Mouse (Mus musculus) cerebellum, adult 2 months (tissue): Measurements from ENCODE around the gene Fastkd5. TPM values are rescaled to one million over a fixed set of nuclear protein-coding genes. Genes with fewer than 3 reads are reported as not detected.

ENCODE experiments used
- DNase-seq, 2 experiments: peaks; one replicate each; pipeline ENCODE4 v3.0.0; 2021
- H3K27ac ChIP-seq: fragments of 200-500 bp; 2 replicates; pipeline ENCODE4 v1.5.1; 2012; ENCODE audit warnings: low read length, control low read depth, inconsistent platforms; ENCODE audit not compliant: insufficient read depth
- H3K27me3 ChIP-seq: fragments of 200-500 bp; 2 replicates; pipeline ENCODE4 v1.6.1; 2012; ENCODE audit warnings: inconsistent platforms, mild to moderate bottlenecking, low read length, moderate library complexity; ENCODE audit not compliant: control insufficient read depth, insufficient read depth
- H3K4me1 ChIP-seq: fragments of 200-500 bp; 2 replicates; pipeline ENCODE4 v1.6.1; 2011; ENCODE audit warnings: low read length; ENCODE audit not compliant: control insufficient read depth, insufficient read depth
- H3K4me3 ChIP-seq: fragments of 200-500 bp; replicated peaks from 2 replicates; pipeline ENCODE3; 2011; ENCODE audit warnings: mild to moderate bottlenecking, low read depth, low read length, control low read depth; ENCODE audit not compliant: insufficient read depth
- CTCF ChIP-seq: fragments of 200-500 bp; IDR thresholded peaks from 2 replicates; pipeline ENCODE4 v1.5.1; 2011; ENCODE audit warnings: low read depth, mild to moderate bottlenecking, control low read depth, low read length, moderate library complexity, borderline replicate concordance; ENCODE audit not compliant: insufficient read depth
- POLR2A ChIP-seq: fragments of 200-500 bp; IDR thresholded peaks from 2 replicates; pipeline ENCODE4 v1.6.1; 2011; ENCODE audit warnings: low read length, control low read depth, borderline replicate concordance; ENCODE audit not compliant: insufficient read depth
- WGBS: fragments of 180-500 bp; shearing (Covaris S2); methylation state at CpG from one replicate; pipeline ENCODE4 v1.1.7; 2018; 5-methylcytosine and 5-hydroxymethylcytosine counted together
- polyA plus RNA-seq: library from polyadenylated mRNA; depleted of rRNA; stranded (reverse); fragments of >200 nt; gene quantifications from 2 replicates; pipeline ENCODE4 v1.2.3, GENCODE M21; 2012

Gene Fastkd5
- polyA plus RNA-seq, 1 experiment, result 5.7 TPM

DNA sequence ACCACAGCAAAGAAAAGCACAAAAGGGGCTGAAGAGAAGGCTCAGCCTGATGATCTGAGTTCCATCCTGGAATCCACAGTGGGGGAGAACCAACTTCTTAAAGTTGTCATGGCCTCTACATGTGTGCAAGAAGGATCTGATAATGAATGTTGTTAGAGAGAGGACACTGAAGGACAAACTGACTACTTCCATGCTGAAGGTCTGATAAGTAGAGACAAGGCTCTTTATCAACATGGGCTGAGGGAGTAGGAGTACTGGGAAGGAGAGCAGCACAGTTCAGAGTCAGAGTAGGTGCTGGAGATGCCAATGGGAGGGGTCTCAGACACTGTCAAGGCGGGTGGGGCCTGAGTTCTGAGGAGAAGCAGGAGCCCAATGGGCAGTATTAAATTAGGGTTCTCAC lies 34.2 kb downstream of the Fastkd5 start:
- DNase-seq, result no peak
- Histone ChIP-seq H3K4me1 (no peaks in the 10 kb centered on the region), H3K4me3 (no peak overlapping the region), H3K27ac (no peak overlapping the region), H3K27me3 (no peaks in the 10 kb centered on the region)
- no peak for TF ChIP-seq CTCF
- 93% methylated on average over 1 of the region's 1 CpGs for WGBS

DNA sequence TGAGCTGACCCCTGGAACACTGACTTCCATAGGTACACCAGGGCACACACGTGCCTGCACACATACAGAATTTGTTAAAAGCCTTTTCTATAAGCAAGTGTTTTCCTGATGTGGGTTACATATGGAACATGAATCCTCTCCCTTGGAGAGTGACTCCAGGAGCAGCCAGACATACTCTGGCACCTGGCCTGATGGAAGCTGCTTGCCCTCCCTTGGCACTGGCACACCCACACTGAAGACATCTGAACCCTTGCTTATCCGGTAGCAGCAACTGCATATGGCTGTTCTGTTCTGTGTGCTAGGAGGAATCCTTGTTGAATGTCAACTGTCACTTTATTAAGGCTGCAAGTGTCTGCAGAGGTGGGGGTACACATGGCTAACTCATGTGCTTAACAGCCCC lies 38.8 kb downstream of the Fastkd5 start:
- no peak overlapping the region for H3K27ac ChIP-seq
- no peak for TF ChIP-seq POLR2A
- TF ChIP-seq CTCF, result no peak
- H3K4me3 ChIP-seq, result no peak overlapping the region
- 66% methylated on average over 2 of the region's 2 CpGs for WGBS
- H3K27me3 ChIP-seq, result no peaks in the 10 kb centered on the region
- H3K4me1 ChIP-seq, result no peaks in the 10 kb centered on the region
- DNase-seq, result no peak

DNA sequence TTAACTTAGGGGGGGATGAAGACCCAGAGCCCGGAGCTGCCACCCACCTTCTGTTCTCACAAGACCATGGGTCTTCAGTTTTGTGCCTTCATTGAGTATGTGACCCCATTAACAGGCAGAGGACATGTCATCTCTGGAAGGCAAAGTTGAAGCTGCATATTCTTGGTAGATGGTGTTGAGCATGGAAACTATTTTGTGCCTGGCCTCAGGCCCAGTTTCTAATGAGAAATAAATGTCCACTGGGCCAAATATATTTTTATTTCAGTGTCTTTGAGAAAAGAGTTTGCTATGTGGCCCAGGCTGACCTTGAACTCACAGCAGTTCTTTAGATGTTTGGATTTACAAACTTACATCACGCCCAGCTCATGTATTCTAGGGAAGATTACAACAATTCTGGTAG lies 40.1 kb downstream of the Fastkd5 start:
- Histone ChIP-seq H3K4me1 (no peaks in the 10 kb centered on the region), H3K4me3 (no peak overlapping the region), H3K27ac (no peak overlapping the region), H3K27me3 (no peaks in the 10 kb centered on the region)
- 96% methylated on average over 2 of the region's 2 CpGs for WGBS
- DNase-seq, result no peak
- no peak for TF ChIP-seq CTCF
- no peak for TF ChIP-seq POLR2A

DNA sequence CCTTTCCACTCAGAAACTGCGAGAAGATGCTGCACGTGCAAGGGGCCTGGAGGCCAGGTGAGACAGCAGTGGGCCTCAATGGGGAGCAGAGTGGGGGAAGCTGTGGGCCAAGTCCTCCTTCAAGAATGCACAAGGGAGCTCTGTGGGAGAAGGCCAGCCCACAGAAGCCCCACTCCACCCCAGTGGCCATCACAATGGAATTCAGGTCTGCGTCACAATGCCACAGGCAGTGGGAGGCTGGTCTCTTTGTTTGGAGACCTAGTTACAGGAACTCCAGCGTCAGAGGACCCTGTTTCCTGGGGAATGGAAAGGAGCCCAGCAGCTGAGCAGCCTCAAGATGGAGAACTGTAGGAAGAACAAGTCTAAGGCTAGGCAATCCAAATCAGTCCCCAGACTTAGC lies 40.7 kb downstream of the Fastkd5 start:
- WGBS, result 27% methylated on average over 4 of the region's 4 CpGs
- DNase-seq, result no peak
- no peak for TF ChIP-seq POLR2A
- no peak for TF ChIP-seq CTCF

DNA sequence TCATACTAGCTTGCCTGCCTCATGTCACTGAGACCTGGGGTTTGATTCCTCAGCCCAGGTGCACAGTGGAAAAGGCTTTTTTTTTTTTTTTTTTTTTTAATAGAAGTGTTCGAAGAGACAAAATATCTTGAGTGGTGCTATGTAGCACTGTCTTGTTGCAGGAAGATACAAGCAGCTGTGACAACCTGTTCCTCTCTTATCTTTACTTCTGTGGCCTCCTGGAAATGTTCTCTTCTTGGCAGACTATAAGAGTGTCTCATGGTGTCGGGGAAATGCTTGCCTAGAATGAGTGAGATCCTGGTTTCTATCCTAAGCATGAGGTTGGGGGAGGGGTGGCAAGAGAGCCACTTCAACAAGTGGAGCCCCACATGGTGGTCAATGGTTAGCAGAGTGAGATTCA lies 41.5 kb downstream of the Fastkd5 start:
- Histone ChIP-seq H3K4me1 (no peaks in the 10 kb centered on the region), H3K27me3 (no peaks in the 10 kb centered on the region), H3K4me3 (no peak overlapping the region), H3K27ac (no peak overlapping the region)
- no peak for TF ChIP-seq POLR2A
- TF ChIP-seq CTCF, result no peak
- no peak for DNase-seq
- 76% methylated on average over 2 of the region's 2 CpGs for WGBS

More for the DNA sequence above, 40.7 kb downstream of the Fastkd5 start:
- no peak overlapping the region for H3K27ac ChIP-seq
- H3K4me3 ChIP-seq, result no peak overlapping the region
- H3K27me3 ChIP-seq, result no peaks in the 10 kb centered on the region
- H3K4me1 ChIP-seq, result no peaks in the 10 kb centered on the region

DNA sequence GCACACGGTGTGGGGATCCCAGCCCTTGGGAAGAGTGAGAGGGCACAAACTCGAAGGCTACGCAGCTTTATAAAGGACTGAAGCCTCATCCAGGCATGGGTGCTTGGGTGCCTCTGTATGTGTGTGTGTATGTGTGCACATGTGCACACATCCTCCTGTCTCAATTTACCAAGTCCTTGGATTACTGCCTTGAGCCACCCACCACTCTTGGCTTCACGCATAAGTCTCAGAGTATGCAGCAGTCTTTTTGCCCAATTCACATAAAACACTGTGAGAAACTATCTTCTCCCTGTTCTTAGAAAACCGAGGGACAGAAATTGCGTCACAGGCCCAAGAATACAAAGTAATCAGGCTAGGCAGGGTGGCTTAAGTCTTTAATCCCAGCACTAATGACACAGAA lies 43.8 kb downstream of the Fastkd5 start:
- Histone ChIP-seq H3K4me3 (no peak overlapping the region), H3K27me3 (no peaks in the 10 kb centered on the region), H3K4me1 (peaks cover 3% of the 10 kb centered on the region; the same call in 1 of the 2 replicates), H3K27ac (no peak overlapping the region)
- TF ChIP-seq CTCF (no peak), POLR2A (no peak)
- DNase-seq, result no peak
- 87% methylated on average over 6 of the region's 6 CpGs for WGBS

DNA sequence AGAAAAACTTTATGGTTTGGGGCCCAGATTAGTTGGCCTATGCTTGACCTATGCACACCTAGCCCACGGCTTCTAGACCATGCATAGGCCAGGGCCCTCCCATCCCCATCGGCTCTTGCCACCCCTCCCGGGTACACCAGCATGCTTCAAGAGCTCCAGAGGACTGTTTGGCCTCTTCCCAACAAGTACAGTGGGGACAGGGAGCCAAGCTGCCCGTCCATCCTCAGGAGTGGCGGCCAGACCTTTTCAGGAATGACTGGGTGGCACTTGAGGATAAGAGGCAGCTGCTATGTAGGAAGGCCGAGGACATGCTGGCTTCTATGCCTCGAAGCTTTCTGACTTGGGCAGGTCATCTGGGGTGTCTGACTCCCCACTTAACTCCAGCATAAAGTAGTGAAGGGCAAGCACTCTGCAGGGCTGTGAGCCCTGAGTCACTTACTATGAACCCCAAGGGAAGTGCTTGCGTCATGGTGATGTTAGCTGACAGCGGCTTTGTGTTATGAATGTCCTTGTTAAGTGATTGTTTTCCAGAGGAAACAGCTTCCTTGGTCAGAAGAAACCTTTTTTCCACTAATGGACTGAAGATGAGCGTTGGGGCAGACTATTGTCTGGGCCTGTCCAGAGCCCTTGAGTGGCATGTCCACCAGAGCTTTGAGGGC lies 45.8 kb downstream of the Fastkd5 start:
- TF ChIP-seq POLR2A (no peak), CTCF (no peak)

DNA sequence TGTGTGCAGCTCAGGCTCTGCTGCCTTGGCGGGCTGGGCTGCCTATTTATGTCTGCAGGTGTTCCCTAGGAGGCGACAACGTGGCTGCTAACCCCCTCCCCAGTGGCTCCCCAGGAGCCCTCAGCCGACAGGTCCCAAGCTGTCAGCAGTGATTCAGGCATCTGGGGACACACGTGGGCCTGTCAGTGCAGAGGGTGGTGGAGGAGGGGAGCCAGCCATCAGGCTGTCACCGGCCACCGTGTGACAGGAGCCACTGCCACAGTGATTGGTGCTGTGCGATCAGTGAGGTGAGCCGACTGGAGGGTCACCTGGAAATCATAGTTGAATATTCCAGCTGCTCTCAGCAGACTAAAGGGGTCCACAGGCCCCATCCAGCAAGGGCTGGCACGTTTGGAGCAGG lies 47.3 kb downstream of the Fastkd5 start, which contains the start of gene Avp:
Avp (minus strand) TSS at position 3 of the 400 bp plus-strand sequence.
- 37% methylated on average over 10 of the region's 10 CpGs for WGBS
- no peak for TF ChIP-seq POLR2A
- no peak for TF ChIP-seq CTCF
- DNase-seq, result no peak
- H3K4me1 ChIP-seq, result peaks cover 6% of the 10 kb centered on the region; the same call in 1 of the 2 replicates
- no peaks in the 10 kb centered on the region; the same call in 1 of the 2 replicates for H3K27me3 ChIP-seq
- no peak within 1 kb of the TSS for H3K4me3 ChIP-seq
- H3K27ac ChIP-seq, result no peak within 1 kb of the TSS

More for the DNA sequence above, 45.8 kb downstream of the Fastkd5 start:
- H3K4me3 ChIP-seq, result no peak overlapping the region
- no peak for DNase-seq
- peaks cover 4% of the 10 kb centered on the region; the same call in 1 of the 2 replicates for H3K4me1 ChIP-seq
- WGBS, result 49% methylated on average over 10 of the region's 10 CpGs
- H3K27ac ChIP-seq, result no peak overlapping the region
- H3K27me3 ChIP-seq, result no peaks in the 10 kb centered on the region; the same call in 1 of the 2 replicates
